Mouse (Mus musculus) liver (tissue): Measurements from ENCODE around the gene Cped1.
"Not testable (repeated sequence)": the region's sequence is repeated elsewhere in the genome, so short reads cannot be mapped to it uniquely, and the experiment has no call there.

Experiments used
- DNase-seq: peaks from one replicate; pipeline ENCODE4 v3.0.0-alpha.2; 2020; ENCODE audit warnings: mixed read lengths

Cped1 gene

GRCm38 (mm10) chr6:22258784-22259183 is 273.1 kb downstream of the Cped1 start:
- no peak for DNase-seq

DNA sequence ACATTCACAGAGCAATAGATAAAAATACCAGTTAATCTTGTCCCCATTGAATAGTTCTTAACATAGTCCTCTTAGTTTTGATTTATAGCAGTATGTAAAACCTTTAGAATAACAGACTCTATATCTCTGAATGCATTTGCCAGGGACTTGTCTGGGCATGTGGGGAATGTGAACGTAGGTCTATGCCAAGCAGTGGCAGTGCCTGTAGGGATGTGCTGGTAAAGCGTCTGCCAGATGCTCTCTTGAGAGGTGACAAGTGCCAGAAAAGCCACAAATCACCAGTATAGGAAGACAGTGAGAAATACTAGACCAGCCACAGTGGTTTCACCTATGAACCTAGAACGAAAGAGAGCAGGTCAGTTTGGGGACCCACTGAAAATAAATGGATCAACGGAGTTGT is 276.8 kb downstream of the Cped1 start:
- no peak for DNase-seq

DNA sequence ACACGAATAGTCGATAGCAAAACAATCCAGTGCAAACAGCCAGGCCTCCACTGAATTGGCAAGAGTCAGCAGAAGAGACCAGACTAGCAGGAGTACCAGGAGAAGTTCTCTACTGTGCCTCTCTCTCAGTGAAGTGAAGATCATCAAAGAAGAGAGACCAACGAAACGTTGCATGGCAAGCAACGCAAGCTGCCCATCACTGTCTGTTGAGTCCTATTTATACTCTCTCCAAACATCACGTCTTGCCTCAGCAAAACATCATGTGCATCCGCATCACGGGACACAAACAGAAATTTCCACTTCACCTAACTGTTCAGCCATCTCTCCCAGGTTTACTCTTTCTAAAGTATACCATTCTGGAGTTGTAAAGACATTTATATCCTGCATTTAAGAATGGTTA is 278.4 kb downstream of the Cped1 start:
- DNase-seq: not testable (repeated sequence)

- DNase-seq: no peak
These were observed 280.3 kb downstream of the Cped1 start for GRCm38 (mm10) chr6:22266018-22266417.

DNA sequence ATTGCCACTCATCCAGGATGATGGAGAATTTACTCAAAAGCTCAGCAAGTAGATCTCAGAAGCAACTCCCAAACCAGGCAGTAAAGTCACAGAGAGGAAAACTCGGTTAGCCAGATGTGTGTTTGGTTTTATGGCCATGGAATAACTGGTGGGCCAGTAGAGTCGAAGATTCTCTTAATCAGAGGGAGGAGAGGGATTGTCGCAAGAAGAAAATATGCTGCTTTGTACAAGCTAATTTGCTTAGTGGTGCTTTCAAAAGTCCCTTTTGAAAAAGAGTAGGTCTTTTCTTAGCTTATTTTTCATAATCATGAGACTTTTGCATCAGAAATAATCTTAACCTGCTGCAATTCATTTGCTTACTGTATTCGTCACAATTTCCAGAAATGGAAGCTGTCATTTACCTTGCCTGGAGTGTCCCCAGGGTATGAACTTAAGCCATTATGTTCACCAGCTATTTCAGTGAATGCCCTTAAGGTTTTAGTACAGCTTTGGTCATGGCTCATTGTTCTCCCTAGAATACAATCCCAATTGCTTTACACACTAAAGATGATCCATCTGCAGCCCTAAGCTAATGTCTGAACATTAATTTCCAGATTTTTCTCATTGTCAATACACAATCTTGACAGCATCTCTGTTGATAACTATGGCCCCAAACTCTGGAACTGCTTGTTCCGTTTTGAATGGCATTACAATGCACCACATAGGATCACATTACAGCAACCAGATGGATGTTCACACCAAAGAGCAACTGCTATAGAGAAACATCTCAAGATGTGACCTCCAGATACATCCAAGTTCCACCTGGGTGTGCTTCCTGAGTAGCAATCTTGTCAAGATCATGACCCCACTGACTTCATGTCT is 282.3 kb downstream of the Cped1 start:
- DNase-seq: no peak

DNA sequence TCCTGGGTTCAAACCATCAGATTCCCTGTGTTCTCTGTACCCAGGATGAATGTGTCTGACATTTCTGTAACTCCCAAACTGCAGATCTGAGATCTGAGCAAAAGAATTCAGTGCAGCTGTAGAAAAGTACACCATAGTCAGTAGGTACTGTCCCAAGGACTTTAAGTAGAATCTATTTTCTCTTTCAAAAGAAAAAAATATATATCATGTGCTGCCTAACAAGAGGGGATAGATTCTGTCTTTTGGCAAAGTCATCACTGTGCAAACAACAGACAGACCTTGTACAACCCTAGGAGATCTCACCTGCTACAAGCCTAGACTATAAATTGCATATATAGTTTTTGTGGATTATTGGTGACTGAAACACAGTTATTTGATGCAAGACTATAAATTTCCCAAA is 283.0 kb downstream of the Cped1 start:
- no peak for DNase-seq

GRCm38 (mm10) chr6:22269840-22270521 is 284.3 kb downstream of the Cped1 start:
- no peak for DNase-seq

DNA sequence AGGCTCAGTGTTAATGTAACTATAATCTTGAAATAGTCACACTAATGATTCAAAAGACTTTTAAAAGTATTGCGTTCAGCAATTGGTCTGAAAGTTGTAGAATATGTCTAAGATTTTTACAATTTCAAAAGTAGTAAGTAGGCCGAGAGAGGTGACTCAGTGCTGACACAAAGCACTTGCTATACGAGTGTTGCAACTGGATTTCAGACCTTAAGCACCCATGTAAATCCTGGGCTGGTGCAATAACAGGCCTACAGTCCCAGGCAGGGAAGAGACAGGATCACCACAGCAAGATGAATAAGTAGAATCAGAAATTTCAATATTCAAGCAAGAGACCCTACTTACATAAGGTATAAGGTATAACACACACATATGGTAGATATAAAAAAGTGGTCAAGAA is 292.2 kb downstream of the Cped1 start:
- no peak for DNase-seq

GRCm38 (mm10) chr6:22280217-22280861 is 294.6 kb downstream of the Cped1 start:
- peak; percentile 10 for DNase-seq

DNA sequence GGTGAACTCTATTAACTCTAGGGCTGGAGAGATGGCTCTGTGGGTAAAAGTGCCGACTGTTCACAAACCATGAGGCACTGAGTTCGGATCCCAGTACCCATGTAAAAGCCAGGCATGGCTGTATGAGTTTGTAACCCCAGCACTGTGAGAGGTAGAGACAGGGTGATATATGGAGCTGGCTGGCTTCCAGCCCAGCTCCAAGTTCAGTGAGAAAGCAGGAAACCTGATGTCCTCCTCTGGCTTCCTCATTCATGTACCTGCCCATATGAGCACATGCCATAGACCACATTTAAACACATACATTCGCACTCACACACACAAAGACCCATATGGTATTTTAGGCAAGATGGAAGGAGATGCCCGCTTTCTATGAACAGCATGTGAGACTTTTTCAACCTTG is 296.7 kb downstream of the Cped1 start:
- DNase-seq: no peak

- DNase-seq: no peak
These were observed 302.5 kb downstream of the Cped1 start, which contains the start of gene Wnt16 for GRCm38 (mm10) chr6:22288004-22288736. Gene Wnt16, plus strand, starts transcription at chr6:22288227.

GRCm38 (mm10) chr6:22288737-22289460 is 303.2 kb downstream of the Cped1 start:
- peak; percentile 12 for DNase-seq

GRCm38 (mm10) chr6:22289461-22290021 is 303.8 kb downstream of the Cped1 start:
- DNase-seq: no peak

GRCm38 (mm10) chr6:22290790-22291189 is 305.1 kb downstream of the Cped1 start:
- DNase-seq: no peak

DNA sequence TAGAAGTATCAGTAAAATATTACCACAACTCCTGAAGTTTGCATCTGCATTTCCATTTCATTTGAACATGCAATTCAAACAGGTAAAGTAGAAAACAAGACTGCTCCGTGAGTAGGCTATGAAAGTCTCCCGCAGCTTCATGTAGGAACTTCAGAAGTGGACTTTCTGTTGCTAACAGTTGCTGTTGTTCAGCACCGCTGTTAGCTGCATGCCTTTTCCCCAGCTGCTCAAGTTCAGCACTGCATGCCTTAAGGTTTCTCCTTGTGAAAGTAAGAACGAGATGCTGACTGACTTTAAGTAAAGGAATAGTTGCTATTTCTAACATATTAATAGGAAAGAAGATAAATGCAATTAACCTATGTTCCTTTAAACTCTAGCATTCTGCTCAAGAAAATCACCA is 306.3 kb downstream of the Cped1 start:
- DNase-seq: no peak

DNA sequence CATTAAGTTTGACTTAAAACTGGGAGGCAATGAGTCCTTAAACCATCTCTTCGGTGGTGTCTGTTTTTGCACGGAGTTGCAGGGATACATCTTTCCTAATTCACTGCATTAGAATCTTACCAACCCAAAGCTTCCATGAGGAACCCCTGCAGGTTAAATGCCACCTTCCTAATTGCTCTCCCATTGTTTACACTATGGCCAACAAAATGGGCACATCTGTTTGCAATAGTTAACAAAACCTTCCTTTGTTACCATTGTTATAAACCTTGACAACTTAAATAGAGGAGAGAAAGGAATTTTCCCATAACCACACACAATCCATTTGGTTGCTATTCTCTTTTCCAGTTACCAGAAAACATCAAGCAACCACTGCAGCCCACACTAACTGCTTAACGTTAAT is 308.2 kb downstream of the Cped1 start:
- DNase-seq: no peak

GRCm38 (mm10) chr6:22297028-22297427 is 311.3 kb downstream of the Cped1 start:
- DNase-seq: no peak

- DNase-seq: no peak
These were observed 312.3 kb downstream of the Cped1 start for GRCm38 (mm10) chr6:22298059-22298458.
